Mouse (Mus musculus): ENCODE data around the gene Rpap1.

GRCm38 (mm10) chr2:119758101-119758843, 29.1 kb downstream of the Rpap1 start:
- TF ChIP-seq CTCF (conservative IDR thresholded peaks at IDR 0.05; ENCODE audit: insufficient read depth, insufficient read length, low read depth, low read length) (no peak), POLR2A (IDR thresholded peaks at IDR 0.05; ENCODE audit: low read depth, low read length) (no peak)

Measured in kidney, adult 2 months (tissue).